Mouse (Mus musculus): ENCODE measurements around the gene Col6a5.

- TF ChIP-seq CTCF (IDR thresholded peaks at IDR 0.05; ENCODE audit: borderline replicate concordance, insufficient read depth, low read depth, low read length): no peak
- no peak for TF ChIP-seq POLR2A (IDR thresholded peaks at IDR 0.05; ENCODE audit: borderline replicate concordance, insufficient read depth, low read length)
These were observed 7.5 kb upstream of the Col6a5 start for GRCm38 (mm10) chr9:105967976-105968375.
